Mouse (Mus musculus) liver, adult 2 months (tissue): ENCODE data around the gene Slc25a30.

Source experiments
- CTCF ChIP-seq: fragments of 200-500 bp; IDR thresholded peaks from 2 replicates; pipeline ENCODE4 v1.5.1; 2011; ENCODE audit warnings: low read depth, low read length, control low read depth
- POLR2A ChIP-seq: fragments of 200-500 bp; IDR thresholded peaks from 2 replicates; pipeline ENCODE4 v1.6.1; 2011; ENCODE audit warnings: low read length, control low read depth; ENCODE audit not compliant: insufficient read depth; ENCODE audit errors: extremely low read depth

DNA sequence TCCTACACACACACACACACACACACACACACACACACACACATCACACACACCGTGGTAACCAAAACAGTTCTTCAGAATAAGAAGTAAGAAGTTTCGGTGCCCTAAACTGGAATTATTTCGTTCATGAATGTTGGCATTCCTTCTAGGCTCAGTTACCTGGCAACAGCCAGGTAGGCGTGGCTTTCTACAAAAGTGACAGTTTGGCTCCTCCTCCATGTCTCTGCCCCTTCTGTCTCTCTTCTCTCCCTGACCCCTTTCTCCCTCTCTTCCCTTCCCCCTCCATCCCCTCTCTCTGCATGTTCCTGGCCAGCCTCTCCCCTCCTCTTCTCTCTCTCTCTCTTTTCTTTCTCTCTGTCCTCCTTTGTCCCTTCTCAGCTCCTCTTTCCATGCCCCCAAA is 46.1 kb upstream of the Slc25a30 start:
- TF ChIP-seq CTCF (no peak), POLR2A (no peak)
